Comparison of ENCODE assay signal across 7 mouse cellular contexts in genomic region chr3:144692052-144692451, GRCm38 (mm10). TPM values are rescaled to one million over a fixed set of nuclear protein-coding genes. Genes with fewer than 3 reads are reported as not detected.
A peak's percentile ranks its signal among the peaks of the same experiment; 100 is the strongest.
DNase-seq lines count a peak whose midpoint lies in the region; ATAC-seq and TF ChIP-seq lines count a peak whose summit lies in the region.

No protein-coding gene starts in this region.

- no peaks in the 10 kb centered on the region for H3K27me3 ChIP-seq in lung, embryonic 14.5 days (ENCODE audit: insufficient read depth, low read length)
- H3K27me3 ChIP-seq in hindbrain, postnatal 0 days (ENCODE audit: insufficient read depth, low read length): no peaks in the 10 kb centered on the region

- ATAC-seq in lung, embryonic 14.5 days (ENCODE audit: insufficient read depth): no peak
- ATAC-seq in hindbrain, postnatal 0 days: peak; percentile 60; the same call in 1 of the 2 replicates

- 41% methylated on average over 3 of the region's 3 CpGs for WGBS in lung, embryonic 14.5 days
- WGBS in hindbrain, postnatal 0 days: 44% methylated on average over 3 of the region's 3 CpGs

- no peaks in the 10 kb centered on the region for H3K9me3 ChIP-seq in lung, embryonic 14.5 days (ENCODE audit: low read depth, low read length)
- no peaks in the 10 kb centered on the region for H3K9me3 ChIP-seq in hindbrain, postnatal 0 days (ENCODE audit: low read length)

- no peaks in the 10 kb centered on the region for H3K4me1 ChIP-seq in lung, embryonic 14.5 days (ENCODE audit: insufficient read depth)
- no peaks in the 10 kb centered on the region for H3K4me1 ChIP-seq in hindbrain, postnatal 0 days (ENCODE audit: insufficient read depth, low read length)

- H3K9ac ChIP-seq in lung, embryonic 14.5 days: no peak overlapping the region
- no peak overlapping the region for H3K9ac ChIP-seq in hindbrain, postnatal 0 days (replicated peaks; ENCODE audit: low read length)

- TF ChIP-seq CTCF in lung, embryonic 14.5 days (IDR thresholded peaks at IDR 0.05; ENCODE audit: low read depth): peak; percentile 66
- TF ChIP-seq CTCF in hindbrain, postnatal 0 days (IDR thresholded peaks at IDR 0.05; ENCODE audit: low read depth): peak; percentile 74

- DNase-seq in lung, embryonic 14.5 days: peak; percentile 82
- no peak for DNase-seq in lung, postnatal 14 days
- peak; percentile 69 for DNase-seq in adipocyte (ENCODE audit: low spot score)
- peak; percentile 80 for DNase-seq in hindbrain, postnatal 0 days (ENCODE audit: low spot score)
- peak; percentile 64 for DNase-seq in retina, postnatal 1 day
- no peak for DNase-seq in frontal cortex, postnatal 25 days (ENCODE audit: low spot score in 2 of 2)
- no peak for DNase-seq in urinary bladder, postnatal 25 days (ENCODE audit: low spot score)

- H3K4me2 ChIP-seq in lung, embryonic 14.5 days: no peak overlapping the region
- H3K4me2 ChIP-seq in hindbrain, postnatal 0 days (ENCODE audit: low read depth, low read length): no peak overlapping the region

- H3K36me3 ChIP-seq in lung, embryonic 14.5 days (ENCODE audit: insufficient read depth): peaks cover 70% of the 10 kb centered on the region
- peaks cover 44% of the 10 kb centered on the region for H3K36me3 ChIP-seq in hindbrain, postnatal 0 days (ENCODE audit: insufficient read depth, low read length)

- no peak overlapping the region for H3K4me3 ChIP-seq in lung, embryonic 14.5 days (ENCODE audit: low read depth, low read length)
- no peak overlapping the region for H3K4me3 ChIP-seq in hindbrain, postnatal 0 days (ENCODE audit: low read length)

- no peak overlapping the region for H3K27ac ChIP-seq in lung, embryonic 14.5 days (ENCODE audit: low read depth)
- H3K27ac ChIP-seq in hindbrain, postnatal 0 days: no peak overlapping the region

RNA-seq across cellular contexts. Expression of gene Sh3glb1, which starts 28.1 kb away (rescaled TPM):
- 104 TPM in 2 replicates for polyA plus RNA-seq in lung, embryonic 14.5 days (2014; fragmentation: Nextera tagmentation; extraction: Ambion mirVana)
- total RNA-seq in hindbrain, postnatal 0 days (2014; rRNA removed): 61.3 and 89.1 TPM in 2 replicates
- 118 and 122 TPM in 2 replicates for polyA plus RNA-seq in hindbrain, postnatal 0 days (2015; fragmentation: Nextera tagmentation; extraction: Ambion mirVana)

Comparison
In these comparisons a context has a peak if more than half of its experiments do, and no peak if none do; other contexts are left out.
1. DNase-seq: peak in lung, embryonic 14.5 days (single experiment), adipocyte (single experiment), hindbrain, postnatal 0 days (single experiment) and retina, postnatal 1 day (single experiment); none in lung, postnatal 14 days (single experiment), frontal cortex, postnatal 25 days (0 of 2) and urinary bladder, postnatal 25 days (single experiment).